In genomic region chr1:85933226-85933625, GRCm38 (mm10) we compare ENCODE assay signal across 8 mouse cellular contexts. TPM values are rescaled to one million over a fixed set of nuclear protein-coding genes. Genes with fewer than 3 reads are reported as not detected.
DNase-seq lines count a peak whose midpoint lies in the region; ATAC-seq lines count a peak whose summit lies in the region.

No protein-coding gene starts in this region.

- WGBS in liver, embryonic 11.5 days, result 35% methylated on average over 7 of the region's 7 CpGs
- 35% methylated on average over 7 of the region's 7 CpGs for WGBS in forebrain, embryonic 15.5 days
- WGBS in liver, embryonic 13.5 days (ENCODE audit: insufficient replicate concordance), result 35% methylated on average over 7 of the region's 7 CpGs

- no peaks in the 10 kb centered on the region for H3K9me3 ChIP-seq in liver, embryonic 11.5 days (ENCODE audit: control insufficient read depth, low read length)
- H3K9me3 ChIP-seq in forebrain, embryonic 15.5 days, result no peaks in the 10 kb centered on the region
- no peaks in the 10 kb centered on the region for H3K9me3 ChIP-seq in liver, embryonic 13.5 days (replicated peaks)

- DNase-seq in liver, embryonic 11.5 days (ENCODE audit: low spot score), result no peak
- no peak for DNase-seq in liver
- no peak for DNase-seq in liver, embryonic 13.5 days
- DNase-seq in splenic B cell, adult 2 months (ENCODE audit: low read depth, low spot score), result peak; percentile 61
- no peak for DNase-seq in right cerebral cortex, adult 2 months (ENCODE audit: low spot score in 2 of 2)
- DNase-seq in cerebellum, adult 11 months, result no peak
- DNase-seq in right cerebral cortex, postnatal 14 days, result no peak

- no peak; the same call in 1 of the 2 replicates for ATAC-seq in liver, embryonic 11.5 days (replicated peaks; ENCODE audit: low FRiP score)
- ATAC-seq in forebrain, embryonic 15.5 days (replicated peaks), result no peak
- ATAC-seq in liver, embryonic 13.5 days (ENCODE audit: low read depth), result peak; percentile 24

- peak overlapping the region; percentile 49; the same call in 1 of the 2 replicates for H3K27ac ChIP-seq in liver, embryonic 11.5 days (ENCODE audit: low read depth, low read length)
- H3K27ac ChIP-seq in forebrain, embryonic 15.5 days (replicated peaks), result peak overlapping the region; percentile 25; the same call in 1 of the 2 replicates
- peak overlapping the region; percentile 13 for H3K27ac ChIP-seq in liver, embryonic 13.5 days

- H3K27me3 ChIP-seq in liver, embryonic 11.5 days (replicated peaks; ENCODE audit: control insufficient read depth, insufficient read depth, low read length), result no peaks in the 10 kb centered on the region
- no peaks in the 10 kb centered on the region for H3K27me3 ChIP-seq in forebrain, embryonic 15.5 days
- H3K27me3 ChIP-seq in liver, embryonic 13.5 days, result no peaks in the 10 kb centered on the region
- no peaks in the 10 kb centered on the region for H3K27me3 ChIP-seq in splenic B cell, adult 2 months (ENCODE audit: control insufficient read depth, insufficient read depth, low read length, poor library complexity, severe bottlenecking)

- peak overlapping the region; percentile 23; the same call in 1 of the 2 replicates for H3K4me2 ChIP-seq in liver, embryonic 11.5 days
- H3K4me2 ChIP-seq in forebrain, embryonic 15.5 days (replicated peaks), result no peak overlapping the region
- H3K4me2 ChIP-seq in liver, embryonic 13.5 days, result 0 out of 2 replicates have a peak overlapping the region, but pooled peaks have one; percentile 10

- H3K36me3 ChIP-seq in liver, embryonic 11.5 days (ENCODE audit: control insufficient read depth, insufficient read depth, low read length), result no peaks in the 10 kb centered on the region
- H3K36me3 ChIP-seq in forebrain, embryonic 15.5 days, result no peaks in the 10 kb centered on the region
- H3K36me3 ChIP-seq in liver, embryonic 13.5 days, result no peaks in the 10 kb centered on the region
- H3K36me3 ChIP-seq in splenic B cell, adult 2 months (ENCODE audit: control insufficient read depth, insufficient read depth, low read length, poor library complexity, severe bottlenecking), result no peaks in the 10 kb centered on the region

- no peak overlapping the region for H3K9ac ChIP-seq in liver, embryonic 11.5 days (ENCODE audit: low read depth, low read length)
- H3K9ac ChIP-seq in forebrain, embryonic 15.5 days (replicated peaks), result no peak overlapping the region
- H3K9ac ChIP-seq in liver, embryonic 13.5 days, result no peak overlapping the region

- H3K4me3 ChIP-seq in liver, embryonic 11.5 days (ENCODE audit: low read depth, low read length), result no peak overlapping the region
- no peak overlapping the region for H3K4me3 ChIP-seq in forebrain, embryonic 15.5 days
- no peak overlapping the region for H3K4me3 ChIP-seq in liver, embryonic 13.5 days (replicated peaks)

- H3K4me1 ChIP-seq in liver, embryonic 11.5 days (replicated peaks; ENCODE audit: control insufficient read depth, insufficient read depth, low read length), result peaks cover 8% of the 10 kb centered on the region
- H3K4me1 ChIP-seq in forebrain, embryonic 15.5 days, result peaks cover 52% of the 10 kb centered on the region
- peaks cover 15% of the 10 kb centered on the region; the same call in 1 of the 2 replicates for H3K4me1 ChIP-seq in liver, embryonic 13.5 days (replicated peaks)

RNA-seq across cellular contexts. Expression of gene 4933407L21Rik, which starts 4.9 kb away (rescaled TPM):
- not detected in 2 replicates for polyA plus RNA-seq in liver, embryonic 11.5 days (2014; fragmentation: Nextera tagmentation; extraction: Ambion mirVana)
- 4.4 and 4.6 TPM in 2 replicates for polyA plus RNA-seq in forebrain, embryonic 15.5 days (2015; fragmentation: Nextera tagmentation; extraction: Ambion mirVana)
- polyA plus RNA-seq in liver, embryonic 13.5 days (2015; fragmentation: Nextera tagmentation; extraction: Ambion mirVana), result not detected in 2 replicates

RNA-seq across cellular contexts. Expression of gene Gpr55, which starts 27.6 kb away (rescaled TPM):
- not detected in 2 replicates for polyA plus RNA-seq in liver, embryonic 11.5 days (2014; fragmentation: Nextera tagmentation; extraction: Ambion mirVana)
- 0.15 and 0.17 TPM in 2 replicates for polyA plus RNA-seq in forebrain, embryonic 15.5 days (2015; fragmentation: Nextera tagmentation; extraction: Ambion mirVana)
- polyA plus RNA-seq in liver, embryonic 13.5 days (2015; fragmentation: Nextera tagmentation; extraction: Ambion mirVana), result 0.05 TPM in 2 replicates

RNA-seq across cellular contexts. Expression of gene Itm2c, which starts 39.1 kb away (rescaled TPM):
- 39.7 and 41.8 TPM in 2 replicates for polyA plus RNA-seq in liver, embryonic 11.5 days (2014; fragmentation: Nextera tagmentation; extraction: Ambion mirVana)
- 148 and 160 TPM in 2 replicates for polyA plus RNA-seq in forebrain, embryonic 15.5 days (2015; fragmentation: Nextera tagmentation; extraction: Ambion mirVana)
- polyA plus RNA-seq in liver, embryonic 13.5 days (2015; fragmentation: Nextera tagmentation; extraction: Ambion mirVana), result 38.3 and 39.7 TPM in 2 replicates
